Mouse (Mus musculus): ENCODE measurements at regions not wholly inside any gene's neighbourhood (a gene's known extent, or its start where the extent isn't known, plus 50 kb on each side); places are given as distances from the start of the nearest gene placed in this dataset.

DNA sequence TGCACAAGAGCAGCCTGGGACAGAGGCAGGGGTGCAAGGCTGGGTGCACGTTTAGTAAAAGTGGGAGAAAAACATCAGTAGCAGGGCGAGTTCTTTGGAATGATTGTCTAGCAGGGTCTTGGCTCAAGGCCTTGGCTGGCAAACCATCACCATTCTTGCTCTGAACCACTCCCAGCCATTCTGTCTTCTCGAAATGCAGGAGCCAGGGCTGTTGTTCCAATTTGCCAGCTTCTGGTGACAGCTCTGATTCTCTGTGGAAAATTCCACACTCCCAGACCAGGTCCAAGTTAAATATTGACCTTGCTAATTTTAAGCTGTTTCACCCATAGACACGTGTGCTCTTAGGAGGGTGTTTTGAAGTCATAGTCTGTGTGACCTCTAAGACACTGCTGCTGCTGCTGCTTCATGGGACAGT is 441.2 kb downstream of the Fgf9 start:
- H3K27me3 ChIP-seq (ENCODE audit: low read depth, poor library complexity, severe bottlenecking) = no peaks in the 10 kb centered on the region
- DNase-seq (ENCODE audit: low spot score) = no peak
- 78% methylated on average over 4 of the region's 4 CpGs for WGBS
- H3K9me3 ChIP-seq (replicated peaks) = no peaks in the 10 kb centered on the region
- H3K4me3 ChIP-seq = no peak overlapping the region
- no peaks in the 10 kb centered on the region for H3K4me1 ChIP-seq
- no peak overlapping the region for H3K27ac ChIP-seq (replicated peaks)
- no peaks in the 10 kb centered on the region for H3K36me3 ChIP-seq

DNA sequence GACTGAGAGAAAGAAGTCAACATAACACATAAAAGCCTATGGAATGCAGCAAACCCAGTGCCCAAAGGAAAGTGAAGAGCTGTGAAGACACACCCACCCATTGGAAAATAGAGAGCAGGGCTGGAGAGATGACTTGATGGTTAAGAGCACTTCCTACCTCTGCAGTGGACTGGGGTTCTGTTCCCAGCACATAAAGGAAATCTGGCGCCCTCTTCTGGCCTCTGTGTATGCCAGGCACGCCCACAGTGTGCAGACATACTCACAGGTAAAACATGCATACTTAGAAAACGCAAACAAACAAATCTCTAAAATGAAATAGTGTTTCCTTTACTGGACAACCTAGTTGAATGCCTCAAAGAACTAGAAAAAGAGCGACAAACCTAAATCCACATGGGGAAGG is 440.4 kb downstream of the Fgf9 start:
- Histone ChIP-seq H3K4me3 (no peak overlapping the region), H3K27ac (replicated peaks) (no peak overlapping the region), H3K27me3 (ENCODE audit: low read depth, poor library complexity, severe bottlenecking) (no peaks in the 10 kb centered on the region), H3K4me1 (no peaks in the 10 kb centered on the region), H3K9me3 (replicated peaks) (no peaks in the 10 kb centered on the region), H3K36me3 (no peaks in the 10 kb centered on the region)
- WGBS = 69% methylated on average over 4 of the region's 4 CpGs
- DNase-seq (ENCODE audit: low spot score) = no peak

GRCm38 (mm10) chr14:58509106-58509505 is 438.8 kb downstream of the Fgf9 start:
- no peak overlapping the region for H3K4me3 ChIP-seq
- no peak for DNase-seq (ENCODE audit: low spot score)
- H3K27ac ChIP-seq (replicated peaks) = no peak overlapping the region
- H3K9me3 ChIP-seq (replicated peaks) = no peaks in the 10 kb centered on the region
- H3K4me1 ChIP-seq = no peaks in the 10 kb centered on the region
- 76% methylated on average over 4 of the region's 4 CpGs for WGBS
- H3K36me3 ChIP-seq = no peaks in the 10 kb centered on the region
- H3K27me3 ChIP-seq (ENCODE audit: low read depth, poor library complexity, severe bottlenecking) = no peaks in the 10 kb centered on the region

- Histone ChIP-seq H3K36me3 (no peaks in the 10 kb centered on the region), H3K27me3 (ENCODE audit: low read depth, poor library complexity, severe bottlenecking) (no peaks in the 10 kb centered on the region), H3K4me1 (no peaks in the 10 kb centered on the region), H3K9me3 (replicated peaks) (no peaks in the 10 kb centered on the region), H3K4me3 (no peak overlapping the region), H3K27ac (replicated peaks) (no peak overlapping the region)
- 86% methylated on average over 3 of the region's 3 CpGs for WGBS
- DNase-seq (ENCODE audit: low spot score) = no peak
Measured at GRCm38 (mm10) chr14:58506490-58506889, 436.1 kb downstream of the Fgf9 start.

GRCm38 (mm10) chr14:58505841-58506240 is 435.5 kb downstream of the Fgf9 start:
- Histone ChIP-seq H3K4me3 (no peak overlapping the region), H3K36me3 (no peaks in the 10 kb centered on the region), H3K4me1 (no peaks in the 10 kb centered on the region), H3K9me3 (replicated peaks) (0 out of 2 replicates have a peak, but pooled peaks cover 5% of the 10 kb centered on the region), H3K27ac (replicated peaks) (no peak overlapping the region), H3K27me3 (ENCODE audit: low read depth, poor library complexity, severe bottlenecking) (no peaks in the 10 kb centered on the region)
- no peak for DNase-seq (ENCODE audit: low spot score)

DNA sequence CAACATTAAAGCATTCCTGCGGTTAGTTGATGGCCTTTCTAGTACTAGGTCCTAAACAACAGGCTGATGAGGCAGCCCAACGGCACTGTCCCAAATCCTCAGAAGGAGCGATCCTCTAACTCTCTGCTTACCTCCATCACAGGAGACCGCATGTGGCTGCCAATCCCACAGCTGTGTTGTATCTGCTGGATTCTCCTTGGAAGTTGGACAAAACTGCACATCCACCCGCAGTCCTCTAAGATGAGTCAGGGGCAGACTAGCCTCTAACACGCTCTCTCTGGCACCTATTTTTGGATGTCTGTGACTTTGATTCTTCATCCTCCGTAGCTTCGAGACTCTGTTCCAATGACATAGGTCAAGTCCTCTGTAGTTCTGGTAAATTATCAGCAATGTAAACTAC is 432.5 kb downstream of the Fgf9 start:
- H3K27me3 ChIP-seq (ENCODE audit: low read depth, poor library complexity, severe bottlenecking) = 0 out of 2 replicates have a peak, but pooled peaks cover 10% of the 10 kb centered on the region
- H3K4me3 ChIP-seq = no peak overlapping the region
- H3K4me1 ChIP-seq = peaks cover 15% of the 10 kb centered on the region
- no peaks in the 10 kb centered on the region for H3K36me3 ChIP-seq
- H3K9me3 ChIP-seq (replicated peaks) = 0 out of 2 replicates have a peak, but pooled peaks cover 5% of the 10 kb centered on the region
- no peak overlapping the region for H3K27ac ChIP-seq (replicated peaks)
- DNase-seq (ENCODE audit: low spot score) = no peak
- WGBS = 90% methylated on average over 8 of the region's 8 CpGs

DNA sequence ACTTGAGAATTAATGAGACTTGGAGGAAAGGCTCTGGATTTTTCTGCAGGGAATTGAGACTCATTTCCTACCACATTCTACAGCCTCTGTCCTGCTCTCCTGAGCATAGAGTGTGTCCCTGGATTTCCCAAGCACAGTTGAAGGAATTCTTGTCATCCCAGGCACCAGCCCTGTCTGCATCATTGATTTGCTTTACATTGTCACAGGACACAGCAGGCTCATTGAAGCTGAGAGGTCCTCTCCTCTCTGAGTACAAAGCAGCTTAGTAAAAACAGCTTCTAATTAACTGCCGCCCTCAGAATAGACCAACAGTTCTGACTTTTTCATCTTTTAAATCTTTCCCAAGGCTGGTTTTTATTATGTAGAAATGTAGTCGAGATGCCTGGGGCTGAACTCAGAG is 429.7 kb downstream of the Fgf9 start:
- peak; percentile 15 for DNase-seq (ENCODE audit: low spot score)
- 0 out of 2 replicates have a peak, but pooled peaks cover 5% of the 10 kb centered on the region for H3K9me3 ChIP-seq (replicated peaks)
- H3K4me1 ChIP-seq = peaks cover 15% of the 10 kb centered on the region
- WGBS = 12% methylated on average over 2 of the region's 2 CpGs
- no peaks in the 10 kb centered on the region for H3K36me3 ChIP-seq
- no peak overlapping the region for H3K4me3 ChIP-seq
- peak overlapping the region; percentile 24 for H3K27ac ChIP-seq (replicated peaks)
- 0 out of 2 replicates have a peak, but pooled peaks cover 14% of the 10 kb centered on the region for H3K27me3 ChIP-seq (ENCODE audit: low read depth, poor library complexity, severe bottlenecking)

DNA sequence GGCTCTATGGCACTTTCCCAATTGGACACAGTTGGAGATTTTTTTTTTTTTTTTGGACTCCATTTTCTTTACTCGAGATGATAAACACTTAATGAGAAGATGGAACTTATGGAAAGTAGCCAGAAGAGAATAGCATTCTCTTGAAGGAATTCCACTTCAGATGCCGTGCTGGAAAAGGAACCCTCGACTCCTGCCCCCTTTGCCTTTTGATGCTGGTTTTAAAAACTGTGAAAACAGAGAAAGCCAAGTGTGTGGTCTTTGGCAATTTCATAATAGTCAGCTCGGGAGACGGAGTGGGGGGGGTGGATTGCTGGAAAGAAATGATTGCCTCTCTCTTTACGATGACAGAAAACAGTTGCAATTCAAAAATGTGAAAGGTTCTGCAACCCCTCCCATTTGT is 429.2 kb downstream of the Fgf9 start:
- no peak overlapping the region for H3K27ac ChIP-seq (replicated peaks)

GRCm38 (mm10) chr14:58499071-58499470 is 428.7 kb downstream of the Fgf9 start:
- DNase-seq (ENCODE audit: low spot score) = no peak
- Histone ChIP-seq H3K27ac (replicated peaks) (no peak overlapping the region), H3K9me3 (replicated peaks) (0 out of 2 replicates have a peak, but pooled peaks cover 5% of the 10 kb centered on the region), H3K4me3 (no peak overlapping the region), H3K4me1 (peaks cover 15% of the 10 kb centered on the region), H3K27me3 (ENCODE audit: low read depth, poor library complexity, severe bottlenecking) (0 out of 2 replicates have a peak, but pooled peaks cover 14% of the 10 kb centered on the region), H3K36me3 (no peaks in the 10 kb centered on the region)
- 92% methylated on average over 7 of the region's 7 CpGs for WGBS

More for the DNA sequence above, 429.2 kb downstream of the Fgf9 start:
- Histone ChIP-seq H3K9me3 (replicated peaks) (0 out of 2 replicates have a peak, but pooled peaks cover 5% of the 10 kb centered on the region), H3K36me3 (no peaks in the 10 kb centered on the region), H3K4me1 (peaks cover 15% of the 10 kb centered on the region), H3K27me3 (ENCODE audit: low read depth, poor library complexity, severe bottlenecking) (0 out of 2 replicates have a peak, but pooled peaks cover 14% of the 10 kb centered on the region), H3K4me3 (no peak overlapping the region)
- WGBS = 25% methylated on average over 6 of the region's 6 CpGs
- DNase-seq (ENCODE audit: low spot score) = no peak

DNA sequence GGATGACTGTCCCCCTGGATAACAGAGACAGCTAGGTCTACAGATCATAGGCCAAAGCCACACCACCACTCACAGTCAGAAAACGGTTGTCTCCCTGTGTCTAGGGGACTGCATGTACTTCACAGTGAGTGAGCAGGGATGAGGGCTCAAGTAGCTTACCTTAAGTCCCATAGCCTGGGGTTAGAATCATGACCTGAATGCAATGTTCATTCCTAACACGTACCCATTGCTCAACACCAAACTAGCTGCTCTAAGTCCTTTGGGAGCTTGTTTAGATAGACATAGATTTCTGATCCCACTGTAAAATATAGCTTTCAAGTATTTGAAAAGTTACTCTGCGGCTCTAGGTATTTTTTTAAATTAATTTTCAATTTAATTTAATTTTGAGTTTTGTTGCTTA is 426.6 kb downstream of the Fgf9 start:
- H3K4me1 ChIP-seq = peaks cover 15% of the 10 kb centered on the region
- no peak overlapping the region for H3K4me3 ChIP-seq
- no peak overlapping the region for H3K27ac ChIP-seq (replicated peaks)
- H3K9me3 ChIP-seq (replicated peaks) = 0 out of 2 replicates have a peak, but pooled peaks cover 5% of the 10 kb centered on the region
- H3K27me3 ChIP-seq (ENCODE audit: low read depth, poor library complexity, severe bottlenecking) = 0 out of 2 replicates have a peak, but pooled peaks cover 14% of the 10 kb centered on the region
- WGBS = 93% methylated on average over 3 of the region's 3 CpGs
- no peak for DNase-seq (ENCODE audit: low spot score)
- no peaks in the 10 kb centered on the region for H3K36me3 ChIP-seq

DNA sequence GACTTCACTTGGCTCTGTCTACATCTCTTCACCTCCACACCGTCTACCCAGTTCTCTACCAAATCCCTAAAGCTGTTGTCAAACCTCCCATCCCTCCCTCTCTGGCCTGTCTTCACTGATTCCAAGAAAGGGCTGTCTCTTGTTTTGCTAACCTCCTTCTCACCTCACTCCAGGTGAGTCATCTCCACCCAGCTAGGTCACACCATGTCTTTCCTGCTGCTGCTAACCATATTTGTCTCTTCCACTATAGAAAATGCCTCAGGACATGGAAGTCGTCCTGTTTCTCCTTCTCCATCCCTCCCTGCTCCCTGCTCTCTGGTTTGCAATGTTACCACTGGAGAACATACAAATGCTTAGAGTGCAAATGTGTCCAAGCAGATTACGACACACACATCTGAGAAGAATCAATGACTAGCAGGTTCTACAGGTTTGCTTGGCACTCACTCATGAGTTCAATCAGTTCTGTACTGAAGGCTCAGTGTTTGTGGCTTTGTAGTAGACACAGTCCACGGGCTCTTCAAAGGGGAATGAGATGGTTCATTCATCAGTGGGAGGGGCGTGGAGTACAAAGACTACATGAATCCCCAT is 424.1 kb downstream of the Fgf9 start:
- DNase-seq (ENCODE audit: low spot score) = no peak
- WGBS = 76% methylated on average over 5 of the region's 5 CpGs

DNA sequence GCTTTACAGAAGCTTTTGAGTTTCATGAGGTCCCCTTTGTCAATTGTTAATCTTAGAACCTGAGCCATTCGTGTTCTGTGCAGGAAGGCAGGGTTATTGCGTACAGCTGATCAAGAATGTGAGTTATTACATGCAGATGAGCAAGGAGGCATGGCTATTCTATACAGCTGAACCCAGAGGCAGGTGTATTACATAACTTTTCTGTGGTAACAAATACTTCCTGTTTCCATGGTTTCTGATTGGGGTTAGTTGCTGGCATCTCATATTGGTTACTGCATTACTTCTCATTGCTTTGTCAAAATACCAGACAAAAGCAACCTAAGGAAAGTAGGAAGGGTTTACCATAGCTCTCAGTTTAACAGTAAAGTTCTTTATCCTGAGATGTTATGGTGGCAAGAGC is 421.8 kb downstream of the Fgf9 start:
- WGBS = 89% methylated on average over 2 of the region's 2 CpGs
- Histone ChIP-seq H3K4me3 (no peak overlapping the region), H3K9me3 (replicated peaks) (no peaks in the 10 kb centered on the region), H3K4me1 (no peaks in the 10 kb centered on the region), H3K27me3 (ENCODE audit: low read depth, poor library complexity, severe bottlenecking) (no peaks in the 10 kb centered on the region), H3K36me3 (no peaks in the 10 kb centered on the region), H3K27ac (replicated peaks) (no peak overlapping the region)
- no peak for DNase-seq (ENCODE audit: low spot score)

More for the DNA sequence above, 424.1 kb downstream of the Fgf9 start:
- Histone ChIP-seq H3K4me3 (no peak overlapping the region), H3K27me3 (ENCODE audit: low read depth, poor library complexity, severe bottlenecking) (0 out of 2 replicates have a peak, but pooled peaks cover 14% of the 10 kb centered on the region), H3K27ac (replicated peaks) (no peak overlapping the region), H3K4me1 (peaks cover 6% of the 10 kb centered on the region), H3K9me3 (replicated peaks) (no peaks in the 10 kb centered on the region), H3K36me3 (no peaks in the 10 kb centered on the region)

- 91% methylated on average over 6 of the region's 6 CpGs for WGBS
- DNase-seq (ENCODE audit: low spot score) = no peak
- H3K27ac ChIP-seq (replicated peaks) = no peak overlapping the region
Measured at GRCm38 (mm10) chr14:58488803-58489202, 418.5 kb downstream of the Fgf9 start.

More at GRCm38 (mm10) chr14:58488803-58489202, 418.5 kb downstream of the Fgf9 start:
- Histone ChIP-seq H3K9me3 (replicated peaks) (no peaks in the 10 kb centered on the region), H3K4me1 (no peaks in the 10 kb centered on the region), H3K4me3 (no peak overlapping the region), H3K36me3 (no peaks in the 10 kb centered on the region), H3K27me3 (ENCODE audit: low read depth, poor library complexity, severe bottlenecking) (no peaks in the 10 kb centered on the region)
